Mouse (Mus musculus) thymus, postnatal 36 days (tissue): Measurements from ENCODE around the gene Alox5ap.

Experiments
- DNase-seq, 2 experiments: peaks; one replicate each; pipeline ENCODE4 v3.0.0; 2022; ENCODE audit warnings: mixed read lengths in 2 of 2

Gene Alox5ap

GRCm38 (mm10) chr5:149316926-149317325, 52.4 kb downstream of the Alox5ap start:
- no peak for DNase-seq

- DNase-seq: no peak
Measured at GRCm38 (mm10) chr5:149319874-149320323, 55.3 kb downstream of the Alox5ap start.

GRCm38 (mm10) chr5:149320534-149321482, 56.2 kb downstream of the Alox5ap start:
- peak; percentile 88 to 93 for DNase-seq

GRCm38 (mm10) chr5:149321909-149322841, 57.6 kb downstream of the Alox5ap start:
- no peak for DNase-seq

GRCm38 (mm10) chr5:149322938-149323553, 58.5 kb downstream of the Alox5ap start:
- no peak for DNase-seq

- peak; percentile 65 to 74 for DNase-seq
Measured at GRCm38 (mm10) chr5:149324739-149325138, 60.2 kb downstream of the Alox5ap start.

- DNase-seq: no peak
Measured at GRCm38 (mm10) chr5:149329098-149329887, 64.7 kb downstream of the Alox5ap start.

- no peak for DNase-seq
Measured at GRCm38 (mm10) chr5:149330601-149331000, 66.0 kb downstream of the Alox5ap start.

GRCm38 (mm10) chr5:149331407-149332143, 67.0 kb downstream of the Alox5ap start:
- no peak for DNase-seq

- no peak for DNase-seq
Measured at GRCm38 (mm10) chr5:149332787-149333186, 68.2 kb downstream of the Alox5ap start.

GRCm38 (mm10) chr5:149333941-149334698, 69.6 kb downstream of the Alox5ap start:
- peak; percentile 46 to 68 for DNase-seq

- DNase-seq: no peak
Measured at GRCm38 (mm10) chr5:149335009-149335408, 70.4 kb downstream of the Alox5ap start.

- DNase-seq: peak; percentile 83 to 88
Measured at GRCm38 (mm10) chr5:149335563-149336238, 71.1 kb downstream of the Alox5ap start.

GRCm38 (mm10) chr5:149337148-149337547, 72.6 kb downstream of the Alox5ap start:
- no peak for DNase-seq
